Mouse (Mus musculus): ENCODE results near the gene Cacna1s. TPM values are rescaled to one million over a fixed set of nuclear protein-coding genes. Genes with fewer than 3 reads are reported as not detected.
A peak's percentile ranks its signal among the peaks of the same experiment; 100 is the strongest.

Cacna1s gene
- total RNA-seq, 2 experiments from 2014 or later, result not detected

DNA sequence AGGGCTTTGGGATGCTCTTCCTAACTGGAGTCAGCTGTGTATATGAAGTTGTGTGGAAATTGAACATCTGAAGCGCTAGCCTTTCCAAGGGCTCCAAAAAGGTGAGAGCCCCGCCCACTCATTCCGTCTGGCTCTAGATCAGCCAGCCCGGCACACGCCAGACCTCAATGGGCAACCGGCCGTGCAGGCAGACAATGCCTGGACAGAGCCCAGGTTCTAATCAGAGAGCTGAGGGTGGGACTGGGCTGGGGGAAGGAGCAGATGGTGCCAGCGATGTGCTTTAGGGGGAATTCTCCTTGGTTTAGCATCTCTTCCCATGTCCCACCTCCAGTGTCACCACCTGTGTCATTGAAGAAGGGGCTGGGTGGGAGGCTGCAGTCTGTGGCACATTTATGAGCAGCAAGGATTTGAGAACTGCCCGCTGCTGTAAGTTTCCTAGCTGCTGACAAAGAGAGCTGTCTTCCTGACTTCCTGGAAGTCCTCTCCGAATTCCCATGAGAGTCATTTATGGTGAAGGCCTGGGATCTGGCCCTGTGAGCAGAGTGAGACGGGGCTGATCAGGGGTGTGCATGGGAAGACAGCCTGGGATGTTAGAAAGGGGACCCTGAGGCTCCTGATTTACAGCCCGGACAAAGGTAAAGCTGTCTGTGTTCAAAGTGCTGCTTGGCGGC, 81.2 kb downstream of the Cacna1s start:
- ATAC-seq (replicated peaks; ENCODE audit: low FRiP score, low TSS enrichment, poor library complexity, severe bottlenecking), result no peak

- no peak for ATAC-seq (replicated peaks; ENCODE audit: low FRiP score, low TSS enrichment, poor library complexity, severe bottlenecking)
These were observed 82.0 kb downstream of the Cacna1s start for GRCm38 (mm10) chr1:136134547-136134946.

DNA sequence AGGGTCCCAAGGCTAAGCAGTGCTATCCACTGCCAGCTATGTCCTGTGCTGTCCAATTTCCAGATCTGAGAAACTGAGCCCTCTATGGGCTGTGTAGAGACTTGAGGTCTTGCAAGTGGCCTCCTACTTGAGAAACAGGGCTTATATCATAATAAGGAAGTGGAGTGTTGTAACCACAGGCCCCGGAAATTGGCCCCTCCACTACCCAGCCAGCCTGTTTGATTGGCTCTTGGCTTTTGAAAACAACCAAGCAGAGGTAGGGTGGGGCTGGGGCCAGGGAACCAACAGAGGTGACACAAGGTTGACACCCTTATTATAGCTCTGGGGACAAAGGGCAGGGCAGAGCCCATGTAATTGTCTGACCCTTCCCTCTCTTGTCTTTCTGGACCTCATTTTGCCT, 82.5 kb downstream of the Cacna1s start:
- ATAC-seq (replicated peaks; ENCODE audit: low FRiP score, low TSS enrichment, poor library complexity, severe bottlenecking), result peak; percentile 54

GRCm38 (mm10) chr1:136135777-136136444, 83.4 kb downstream of the Cacna1s start:
- no peak for ATAC-seq (replicated peaks; ENCODE audit: low FRiP score, low TSS enrichment, poor library complexity, severe bottlenecking)

DNA sequence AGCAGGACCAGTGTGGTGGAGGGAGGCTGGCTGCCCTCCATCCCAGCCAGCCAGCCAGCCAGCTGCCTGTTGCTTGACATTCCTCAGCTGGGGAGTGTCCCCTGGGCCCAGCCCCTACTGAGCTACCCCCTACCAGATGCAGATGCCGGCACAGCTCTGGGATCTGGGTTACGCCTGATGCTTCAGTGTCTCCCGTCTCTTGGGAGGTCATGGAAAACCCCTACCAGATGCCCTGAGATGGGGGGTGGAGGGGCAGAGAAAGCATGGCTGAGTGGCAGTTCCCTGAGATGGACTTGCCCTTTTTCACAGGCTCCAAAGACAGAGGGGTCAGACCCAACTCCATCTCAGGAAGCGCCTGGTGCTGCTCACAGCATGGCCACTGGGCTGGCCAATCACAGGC, 84.0 kb downstream of the Cacna1s start:
- ATAC-seq (replicated peaks; ENCODE audit: low FRiP score, low TSS enrichment, poor library complexity, severe bottlenecking), result no peak

DNA sequence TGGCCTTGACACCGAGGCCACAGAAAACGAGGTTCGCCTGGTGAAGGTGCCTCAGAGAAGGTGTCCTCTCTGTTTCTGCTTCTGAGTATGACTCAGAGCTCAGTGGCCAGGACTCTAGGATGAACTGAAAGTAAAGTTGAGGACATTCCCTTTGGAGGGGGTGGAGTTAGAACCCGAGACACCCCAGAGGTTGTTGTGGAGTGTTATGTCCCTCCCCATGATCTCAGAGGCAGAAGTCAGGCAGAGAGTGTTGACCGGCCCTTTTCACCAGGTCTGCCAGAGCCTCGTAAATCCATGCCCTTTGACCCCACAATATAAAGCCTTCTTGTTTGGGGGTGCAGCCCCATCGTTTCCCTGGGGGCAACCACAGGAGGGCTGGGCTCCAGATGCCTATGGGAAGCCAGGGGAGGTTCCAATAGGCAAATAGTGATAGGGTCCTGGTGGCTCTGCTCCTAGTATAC, 84.6 kb downstream of the Cacna1s start:
- no peak for ATAC-seq (replicated peaks; ENCODE audit: low FRiP score, low TSS enrichment, poor library complexity, severe bottlenecking)

- ATAC-seq (replicated peaks; ENCODE audit: low FRiP score, low TSS enrichment, poor library complexity, severe bottlenecking), result no peak
These were observed 85.0 kb downstream of the Cacna1s start for GRCm38 (mm10) chr1:136137575-136137974.

- ATAC-seq (replicated peaks; ENCODE audit: low FRiP score, low TSS enrichment, poor library complexity, severe bottlenecking), result no peak
These were observed 85.8 kb downstream of the Cacna1s start for GRCm38 (mm10) chr1:136138191-136138830.

- ATAC-seq (replicated peaks; ENCODE audit: low FRiP score, low TSS enrichment, poor library complexity, severe bottlenecking), result peak; percentile 90
These were observed 87.6 kb downstream of the Cacna1s start for GRCm38 (mm10) chr1:136139990-136140640.

DNA sequence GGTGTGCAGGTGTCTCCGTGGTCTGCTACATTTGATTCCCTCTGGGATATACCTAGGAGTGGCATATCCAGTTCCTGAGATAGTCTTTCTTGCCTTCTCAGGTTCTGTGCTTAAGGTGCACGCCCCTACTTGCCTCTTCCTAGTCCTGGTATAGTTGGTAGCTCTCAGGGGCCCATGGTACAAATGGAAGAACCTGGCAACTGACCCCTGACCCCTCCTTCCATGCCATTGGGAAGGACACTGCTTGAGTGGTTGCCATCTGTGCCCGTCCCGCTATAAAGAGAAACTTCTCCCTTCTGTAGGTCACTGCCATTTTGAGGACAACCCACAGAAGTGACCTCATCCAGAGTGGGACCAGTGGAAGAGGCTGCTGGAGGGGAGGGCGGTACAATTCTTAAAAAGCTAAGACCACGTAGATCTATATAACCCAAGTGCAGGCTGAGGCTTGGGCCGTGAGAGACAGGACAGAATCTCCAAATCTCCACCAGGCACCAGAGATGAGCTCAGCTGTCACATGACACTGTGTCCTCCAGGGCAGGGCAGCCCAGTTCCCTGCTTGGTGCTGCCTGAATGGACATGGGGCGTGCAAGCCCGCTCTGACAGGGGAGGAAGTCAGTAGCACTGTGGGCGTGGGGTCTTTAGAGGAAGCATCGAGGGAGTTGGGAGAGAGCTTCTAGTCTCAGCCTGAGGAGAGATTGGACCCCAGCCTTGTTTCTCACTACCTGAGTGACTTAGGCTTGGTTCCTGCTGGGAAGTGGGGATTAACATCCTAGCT, 88.8 kb downstream of the Cacna1s start:
- no peak for ATAC-seq (replicated peaks; ENCODE audit: low FRiP score, low TSS enrichment, poor library complexity, severe bottlenecking)

- no peak for ATAC-seq (replicated peaks; ENCODE audit: low FRiP score, low TSS enrichment, poor library complexity, severe bottlenecking)
These were observed 89.8 kb downstream of the Cacna1s start for GRCm38 (mm10) chr1:136142336-136142735.

DNA sequence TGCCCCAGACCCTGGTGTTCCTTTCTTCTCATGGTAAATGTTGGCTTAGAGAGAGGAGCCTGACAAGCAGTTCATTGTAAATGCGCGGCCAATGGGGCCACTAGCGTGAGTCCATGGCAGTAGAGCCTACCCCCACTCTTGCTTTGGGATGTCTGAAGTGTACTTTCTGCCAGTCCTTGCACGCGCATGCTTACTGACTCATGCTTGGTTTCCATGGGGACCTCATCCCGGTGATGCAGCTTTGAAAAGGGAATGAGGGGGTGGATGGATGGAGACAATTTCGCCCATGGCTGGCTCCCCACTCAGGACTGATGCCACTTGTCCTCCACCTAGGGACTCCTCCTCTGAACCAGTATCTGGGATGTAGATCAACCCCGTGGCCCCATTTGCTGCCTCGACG, 91.0 kb downstream of the Cacna1s start:
- no peak for ATAC-seq (replicated peaks; ENCODE audit: low FRiP score, low TSS enrichment, poor library complexity, severe bottlenecking)

- no peak for ATAC-seq (replicated peaks; ENCODE audit: low FRiP score, low TSS enrichment, poor library complexity, severe bottlenecking)
These were observed 97.2 kb downstream of the Cacna1s start for GRCm38 (mm10) chr1:136149702-136150101.

DNA sequence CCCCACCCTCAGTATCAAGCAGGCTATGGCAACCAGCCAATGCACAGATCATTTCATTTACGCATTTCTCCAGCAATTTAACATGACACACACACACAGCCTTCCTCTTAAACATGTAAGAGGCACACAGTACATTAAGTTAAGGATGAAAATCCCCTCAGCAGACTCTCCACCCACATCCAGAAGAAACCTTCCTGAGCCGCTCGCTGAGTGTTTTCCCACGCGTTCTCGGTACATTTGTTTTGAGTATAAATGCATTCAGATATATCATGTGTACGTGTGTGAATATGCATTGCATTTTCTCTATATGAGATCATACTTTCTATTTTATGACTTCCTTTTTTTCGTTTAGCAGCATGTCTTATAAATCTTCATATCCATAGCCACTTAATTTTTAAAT, 98.8 kb downstream of the Cacna1s start:
- ATAC-seq (replicated peaks; ENCODE audit: low FRiP score, low TSS enrichment, poor library complexity, severe bottlenecking), result no peak

DNA sequence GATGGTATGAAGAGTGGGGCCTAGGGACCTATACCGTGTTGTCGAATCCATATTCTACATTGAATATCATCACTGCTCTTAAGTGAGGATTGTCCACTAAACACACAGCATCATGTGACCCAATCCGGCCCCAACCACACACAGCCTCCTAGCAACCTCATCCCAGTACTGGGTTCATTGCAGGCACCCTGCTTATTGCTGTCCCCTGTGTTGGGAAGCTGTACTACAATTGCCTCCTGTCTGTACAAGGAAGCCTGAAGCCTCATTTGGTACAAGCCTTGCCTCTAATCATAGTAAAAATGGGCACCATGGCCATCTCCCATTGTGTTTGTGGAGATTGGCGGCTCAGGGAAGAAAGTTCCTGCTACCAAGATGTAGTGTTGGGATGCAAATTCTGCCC, 103.8 kb downstream of the Cacna1s start:
- ATAC-seq (replicated peaks; ENCODE audit: low FRiP score, low TSS enrichment, poor library complexity, severe bottlenecking), result no peak

DNA sequence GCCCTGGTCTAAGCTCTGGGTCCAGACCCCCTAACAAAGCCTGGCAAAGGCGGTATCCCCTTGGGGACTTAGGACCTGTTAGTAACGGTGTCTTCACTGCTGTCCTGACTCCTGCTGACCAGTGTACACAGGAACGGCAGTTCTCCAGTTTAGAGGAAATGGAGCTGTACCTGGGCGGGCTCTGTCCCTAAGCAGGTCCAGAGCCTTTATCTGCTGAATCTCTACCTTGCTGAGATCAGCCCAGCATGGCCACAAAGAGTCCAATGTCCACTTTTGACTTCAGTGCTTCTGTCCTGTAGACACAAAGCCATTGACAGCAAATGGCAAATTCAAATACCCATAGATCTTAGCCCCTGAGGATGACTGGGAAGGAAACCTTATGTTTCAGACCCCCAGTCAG, 104.4 kb downstream of the Cacna1s start:
- no peak for ATAC-seq (replicated peaks; ENCODE audit: low FRiP score, low TSS enrichment, poor library complexity, severe bottlenecking)

DNA sequence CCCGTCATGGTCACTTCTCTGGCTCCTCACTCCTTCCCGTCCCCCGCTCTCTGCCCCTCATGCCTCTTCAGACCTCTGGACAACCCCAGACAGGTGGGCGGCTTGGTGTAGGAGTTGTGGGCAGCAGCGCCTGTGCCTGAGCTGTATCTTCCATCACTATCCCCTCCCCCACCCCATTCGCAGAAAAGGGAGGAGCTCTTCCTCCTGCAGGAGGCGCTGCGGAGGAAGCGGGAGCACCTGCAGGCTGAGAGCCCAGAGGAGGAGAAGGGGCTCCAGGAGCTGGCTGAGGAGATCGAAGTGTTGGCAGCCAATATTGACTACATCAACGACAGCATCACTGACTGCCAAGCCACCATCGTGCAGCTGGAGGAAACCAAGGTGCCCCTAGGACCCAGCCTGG, 107.3 kb downstream of the Cacna1s start:
- ATAC-seq (replicated peaks; ENCODE audit: low FRiP score, low TSS enrichment, poor library complexity, severe bottlenecking), result no peak

DNA sequence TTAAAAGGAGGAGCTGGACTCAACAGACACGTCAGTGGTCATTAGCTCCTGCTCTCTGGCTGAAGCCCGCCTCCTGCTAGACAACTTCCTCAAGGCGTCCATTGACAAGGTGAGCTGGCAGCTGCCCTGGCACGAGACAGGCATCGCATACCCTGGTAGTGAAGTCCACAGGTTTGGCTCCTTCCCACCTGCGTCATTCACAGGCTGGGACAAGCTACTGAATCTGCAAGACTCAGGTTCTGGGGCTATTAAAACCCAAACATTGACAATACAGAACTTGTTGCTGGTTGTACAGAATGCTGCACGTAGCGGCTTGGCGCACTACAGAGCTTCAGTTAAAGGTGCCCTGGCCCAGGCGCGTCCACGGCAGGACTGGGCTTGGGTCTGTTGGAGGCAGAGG, 107.7 kb downstream of the Cacna1s start:
- ATAC-seq (replicated peaks; ENCODE audit: low FRiP score, low TSS enrichment, poor library complexity, severe bottlenecking), result no peak

DNA sequence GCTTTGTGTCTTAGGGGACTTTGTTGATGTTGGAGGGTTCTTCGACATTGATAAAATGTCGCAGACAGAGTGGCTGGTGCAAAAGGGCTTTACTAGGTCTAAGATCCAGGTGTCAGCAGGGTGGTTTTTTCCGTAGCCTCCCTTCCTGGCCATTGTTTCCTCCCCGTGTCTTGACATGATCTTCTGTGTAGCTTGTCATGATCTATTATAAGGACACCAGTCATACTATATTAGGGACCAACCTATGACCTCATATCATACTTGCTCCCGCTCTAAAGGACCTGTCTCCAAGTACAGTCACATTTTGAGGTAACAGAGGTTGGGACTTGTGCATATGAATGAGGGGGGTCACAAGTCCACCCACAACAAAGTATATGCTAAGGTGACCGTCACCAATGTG, 108.4 kb downstream of the Cacna1s start:
- no peak for ATAC-seq (replicated peaks; ENCODE audit: low FRiP score, low TSS enrichment, poor library complexity, severe bottlenecking)
